Mouse (Mus musculus): ENCODE measurements at regions not wholly inside any gene's neighbourhood (a gene's known extent, or its start where the extent isn't known, plus 50 kb on each side); places are given as distances from the start of the nearest gene placed in this dataset.

- TF ChIP-seq CTCF (conservative IDR thresholded peaks at IDR 0.05; ENCODE audit: insufficient read depth, insufficient read length, low read depth, low read length) = no peak
- no peak for TF ChIP-seq POLR2A (IDR thresholded peaks at IDR 0.05; ENCODE audit: low read depth, low read length)
These were observed 333.5 kb downstream of the Phf3 start for GRCm38 (mm10) chr1:30540088-30540698.

Data from kidney, adult 2 months (tissue).